Mouse (Mus musculus) heart, embryonic 13.5 days (tissue): ENCODE data around the gene Wdr76. TPM values are rescaled to one million over a fixed set of nuclear protein-coding genes. Genes with fewer than 3 reads are reported as not detected.
A peak's percentile ranks its signal among the peaks of the same experiment; 100 is the strongest.

Experiments
- ATAC-seq: fragments of 200-750 bp; cut with Nextera tagmentation; 2 replicates; pipeline ENCODE4 v1.8.0; 2017; ENCODE audit warnings: moderate TSS enrichment; ENCODE audit not compliant: insufficient number of reproducible peaks, low FRiP score, low TSS enrichment; ENCODE audit errors: extremely low read depth
- H3K27ac ChIP-seq: fragments of 300-500 bp; sonication (generic); replicated peaks from 2 replicates; pipeline ENCODE4 v1.5.1; 2015; ENCODE audit warnings: moderate library complexity, mild to moderate bottlenecking, inconsistent platforms
- H3K27me3 ChIP-seq: fragments of 300-500 bp; sonication (generic); replicated peaks from 2 replicates; pipeline ENCODE4 v1.6.1; 2015; ENCODE audit warnings: mild to moderate bottlenecking, inconsistent platforms
- H3K36me3 ChIP-seq: fragments of 300-500 bp; sonication (generic); 2 replicates; pipeline ENCODE4 v1.6.1; 2015; ENCODE audit warnings: mild to moderate bottlenecking, inconsistent platforms
- H3K4me1 ChIP-seq: fragments of 300-500 bp; sonication (generic); 2 replicates; pipeline ENCODE4 v1.6.1; 2015; ENCODE audit warnings: inconsistent platforms
- H3K4me2 ChIP-seq: fragments of 300-500 bp; sonication (generic); 2 replicates; pipeline ENCODE4 v1.6.1; 2015; ENCODE audit warnings: inconsistent platforms, mild to moderate bottlenecking, moderate library complexity
- H3K4me3 ChIP-seq: fragments of 300-500 bp; sonication (generic); 2 replicates; pipeline ENCODE4 v1.5.1; 2015; ENCODE audit warnings: moderate library complexity, mild to moderate bottlenecking, inconsistent platforms
- H3K9ac ChIP-seq: fragments of 300-500 bp; sonication (generic); 2 replicates; pipeline ENCODE4 v1.6.1; 2015; ENCODE audit warnings: inconsistent platforms, mild to moderate bottlenecking, moderate library complexity
- H3K9me3 ChIP-seq: fragments of 300-500 bp; sonication (generic); 2 replicates; pipeline ENCODE4 v1.6.1; 2016; ENCODE audit warnings: inconsistent platforms
- WGBS: fragments of 180-500 bp; shearing (Covaris S2); methylation state at CpG from one replicate; pipeline ENCODE4 v1.1.7; 2015; ENCODE audit warnings: mixed read lengths; 5-methylcytosine and 5-hydroxymethylcytosine counted together
- polyA plus RNA-seq: library from polyadenylated mRNA; unstranded; fragments of >200 nt; fragmentation: Nextera tagmentation; extraction: Ambion mirVana; gene quantifications from 2 replicates; pipeline ENCODE4 v1.2.1, GENCODE M21; 2015

Wdr76 gene
- polyA plus RNA-seq, 1 experiment from 2014 or later, result 5.1 TPM

- ATAC-seq, result no peak
- Histone ChIP-seq H3K9me3 (no peaks in the 10 kb centered on the region), H3K27ac (peak overlapping the region; percentile 32; the same call in 1 of the 2 replicates)
These were observed 69.2 kb downstream of the Wdr76 start for GRCm38 (mm10) chr2:121575741-121576201.

GRCm38 (mm10) chr2:121582809-121583376 is 76.4 kb downstream of the Wdr76 start:
- Histone ChIP-seq H3K4me1 (peaks cover 26% of the 10 kb centered on the region), H3K27ac (no peak overlapping the region), H3K9me3 (no peaks in the 10 kb centered on the region), H3K36me3 (no peaks in the 10 kb centered on the region), H3K27me3 (no peaks in the 10 kb centered on the region), H3K4me3 (no peak overlapping the region), H3K9ac (no peak overlapping the region), H3K4me2 (no peak overlapping the region)
- WGBS, result 77% methylated on average over 13 of the region's 13 CpGs
- ATAC-seq, result no peak

More at GRCm38 (mm10) chr2:121575741-121576201, 69.2 kb downstream of the Wdr76 start:
- Histone ChIP-seq H3K4me1 (peaks cover 34% of the 10 kb centered on the region), H3K9ac (0 out of 2 replicates have a peak overlapping the region, but pooled peaks have one; percentile 1), H3K4me3 (no peak overlapping the region), H3K4me2 (no peak overlapping the region), H3K27me3 (no peaks in the 10 kb centered on the region; the same call in 1 of the 2 replicates), H3K36me3 (no peaks in the 10 kb centered on the region)
- 33% methylated on average over 8 of the region's 8 CpGs for WGBS

GRCm38 (mm10) chr2:121583468-121584116 is 77.1 kb downstream of the Wdr76 start:
- no peaks in the 10 kb centered on the region for H3K36me3 ChIP-seq
- no peak overlapping the region for H3K4me2 ChIP-seq
- H3K27ac ChIP-seq, result peak overlapping the region; percentile 28
- no peak overlapping the region for H3K4me3 ChIP-seq
- no peaks in the 10 kb centered on the region for H3K9me3 ChIP-seq
- WGBS, result 46% methylated on average over 13 of the region's 13 CpGs
- peaks cover 33% of the 10 kb centered on the region for H3K4me1 ChIP-seq
- no peak for ATAC-seq
- no peak overlapping the region for H3K9ac ChIP-seq
- no peaks in the 10 kb centered on the region for H3K27me3 ChIP-seq

DNA sequence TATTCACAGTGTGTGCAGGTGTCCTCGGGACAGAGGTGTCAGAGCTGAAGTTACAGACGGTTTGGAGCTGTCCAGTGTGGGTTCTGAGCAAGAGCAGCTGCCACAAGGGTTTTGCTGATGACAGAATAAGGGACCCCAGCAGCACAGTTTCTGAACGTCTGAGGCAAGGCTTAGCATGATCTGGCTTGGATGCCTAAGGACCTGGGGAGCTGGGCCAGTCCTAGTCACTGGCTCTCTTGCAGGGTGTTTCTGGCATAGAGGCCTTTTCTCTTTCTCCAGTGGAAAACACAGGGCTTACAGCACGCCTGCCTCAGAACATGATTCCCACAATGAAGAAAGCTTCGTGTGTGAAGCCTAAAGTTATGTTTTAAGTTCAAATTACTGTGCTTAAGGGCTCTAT is 78.2 kb downstream of the Wdr76 start:
- H3K27ac ChIP-seq, result no peak overlapping the region
- no peaks in the 10 kb centered on the region for H3K9me3 ChIP-seq
- 45% methylated on average over 5 of the region's 5 CpGs for WGBS
- no peaks in the 10 kb centered on the region for H3K36me3 ChIP-seq
- H3K4me2 ChIP-seq, result no peak overlapping the region
- H3K27me3 ChIP-seq, result 0 out of 2 replicates have a peak, but pooled peaks cover 2% of the 10 kb centered on the region
- ATAC-seq, result no peak
- H3K4me3 ChIP-seq, result no peak overlapping the region
- peaks cover 40% of the 10 kb centered on the region for H3K4me1 ChIP-seq
- no peak overlapping the region for H3K9ac ChIP-seq

DNA sequence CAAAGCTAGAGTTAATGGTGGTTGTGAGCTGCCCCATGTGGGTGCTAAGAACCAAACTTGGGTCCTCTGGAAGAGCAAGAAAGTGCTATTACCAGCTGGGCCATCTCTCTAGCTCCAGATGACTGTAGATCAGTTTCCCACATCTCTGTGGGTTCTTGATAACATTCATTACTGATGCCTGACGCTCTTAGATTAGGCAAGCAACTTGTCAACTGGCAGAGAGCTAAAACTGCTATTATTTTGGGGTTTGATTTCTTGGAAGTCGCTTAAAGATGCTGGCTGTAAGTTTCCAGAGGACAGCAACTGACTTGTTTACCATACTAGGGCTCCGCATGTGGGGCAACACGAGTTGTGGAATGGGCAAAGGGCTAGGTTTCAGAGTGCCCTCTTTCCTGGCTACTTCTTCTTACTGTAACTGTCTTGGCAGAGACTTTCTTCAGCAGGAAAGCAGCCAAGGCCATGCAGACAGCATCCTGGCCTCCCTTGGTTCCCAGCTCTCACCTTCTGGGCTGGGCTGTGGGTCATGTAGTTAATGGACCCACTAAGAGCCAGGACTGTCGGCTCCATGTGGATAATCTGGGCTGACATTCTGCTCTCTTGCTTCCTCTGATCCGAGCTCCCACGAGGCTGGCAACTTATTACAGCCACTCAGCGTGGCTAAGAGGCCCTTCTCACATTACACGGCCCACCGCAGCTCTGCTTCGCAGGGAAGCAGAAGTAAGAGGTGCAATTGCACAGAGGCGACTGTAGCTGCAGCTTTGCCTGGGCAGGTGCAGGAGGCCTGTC is 81.2 kb downstream of the Wdr76 start:
- WGBS, result 30% methylated on average over 12 of the region's 12 CpGs
- no peaks in the 10 kb centered on the region for H3K9me3 ChIP-seq
- H3K4me2 ChIP-seq, result peak overlapping the region; percentile 25
- peak overlapping the region; percentile 56 for H3K27ac ChIP-seq
- no peak for ATAC-seq
- H3K36me3 ChIP-seq, result no peaks in the 10 kb centered on the region
- peak overlapping the region; percentile 34 for H3K9ac ChIP-seq
- H3K4me3 ChIP-seq, result 0 out of 2 replicates have a peak overlapping the region, but pooled peaks have one; percentile 6
- peaks cover 11% of the 10 kb centered on the region for H3K27me3 ChIP-seq
- H3K4me1 ChIP-seq, result peaks cover 40% of the 10 kb centered on the region

DNA sequence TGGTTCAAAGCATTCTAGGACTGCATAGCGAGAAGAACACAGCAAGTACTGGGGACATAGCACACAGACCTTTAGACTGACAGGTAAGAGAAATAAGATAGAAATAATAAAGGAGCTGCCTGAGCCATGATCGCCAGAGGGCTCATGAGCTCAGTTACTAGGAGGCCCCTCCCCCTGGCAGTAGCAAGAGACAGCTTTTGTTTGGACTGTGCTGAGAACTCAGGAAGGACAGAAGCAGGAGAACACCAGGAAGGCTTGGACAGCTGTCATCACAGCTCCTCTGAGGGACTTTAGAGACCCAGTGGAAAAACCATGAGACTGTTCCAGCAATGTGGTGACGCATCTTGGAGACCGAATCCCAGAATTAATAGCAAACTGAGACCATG is 81.8 kb downstream of the Wdr76 start:
- H3K4me1 ChIP-seq, result peaks cover 35% of the 10 kb centered on the region
- H3K9ac ChIP-seq, result peak overlapping the region; percentile 34; the same call in 1 of the 2 replicates
- H3K27ac ChIP-seq, result peak overlapping the region; percentile 56
- 27% methylated on average over 4 of the region's 4 CpGs for WGBS
- peak overlapping the region; percentile 25 for H3K4me2 ChIP-seq
- no peaks in the 10 kb centered on the region for H3K9me3 ChIP-seq
- ATAC-seq, result no peak
- no peaks in the 10 kb centered on the region for H3K36me3 ChIP-seq
- peaks cover 11% of the 10 kb centered on the region for H3K27me3 ChIP-seq
- H3K4me3 ChIP-seq, result 0 out of 2 replicates have a peak overlapping the region, but pooled peaks have one; percentile 6

GRCm38 (mm10) chr2:121594131-121594530 is 87.6 kb downstream of the Wdr76 start:
- ATAC-seq, result no peak
- Histone ChIP-seq H3K27me3 (peaks cover 10% of the 10 kb centered on the region), H3K27ac (peak overlapping the region; percentile 84), H3K36me3 (no peaks in the 10 kb centered on the region), H3K9ac (peak overlapping the region; percentile 52; the same call in 1 of the 2 replicates), H3K4me3 (no peak overlapping the region), H3K9me3 (no peaks in the 10 kb centered on the region), H3K4me1 (peaks cover 29% of the 10 kb centered on the region), H3K4me2 (peak overlapping the region; percentile 49)
- 36% methylated on average over 3 of the region's 3 CpGs for WGBS

Other genes starting within 250 kb of the Wdr76 start
- gene Trp53bp1, start 235.3 kb upstream of the Wdr76 start, polyA plus RNA-seq, result 44.5 and 44.6 TPM in 2 replicates
- 3.8 and 4.7 TPM in 2 replicates for gene Map1a, start 217.1 kb upstream of the Wdr76 start, polyA plus RNA-seq
- 9.9 TPM in 2 replicates for gene Ppip5k1, start 151.3 kb upstream of the Wdr76 start, polyA plus RNA-seq
- gene Ckmt1, start 149.0 kb upstream of the Wdr76 start, polyA plus RNA-seq, result 0.37 and 0.47 TPM in 2 replicates
- gene Strc, start 119.6 kb upstream of the Wdr76 start, polyA plus RNA-seq, result not detected in 2 replicates
- 524 and 560 TPM in 2 replicates for gene Pdia3, start 92.9 kb upstream of the Wdr76 start, polyA plus RNA-seq
- gene Catsper2, start 92.9 kb upstream of the Wdr76 start, polyA plus RNA-seq, result 2.2 and 2.7 TPM in 2 replicates
- 1.4 and 1.6 TPM in 2 replicates for gene Ell3, start 62.4 kb upstream of the Wdr76 start, polyA plus RNA-seq
- 522 and 573 TPM in 2 replicates for gene Serf2, start 57.5 kb upstream of the Wdr76 start, polyA plus RNA-seq
- 96.3 and 106 TPM in 2 replicates for gene Hypk, start 53.4 kb upstream of the Wdr76 start, polyA plus RNA-seq
- 0.07 and 0.13 TPM in 2 replicates for gene Serinc4, start 49.9 kb upstream of the Wdr76 start, polyA plus RNA-seq
- 39.7 and 42.0 TPM in 2 replicates for gene Mfap1b, start 32.7 kb upstream of the Wdr76 start, polyA plus RNA-seq
- gene Mfap1a, start 58 bp upstream of the Wdr76 start, polyA plus RNA-seq, result 16.3 and 20.6 TPM in 2 replicates